Mouse (Mus musculus) adrenal gland, postnatal 36 days (tissue): Measurements from ENCODE around the gene Serpina1d. TPM values are rescaled to one million over a fixed set of nuclear protein-coding genes. Genes with fewer than 3 reads are reported as not detected.
"Not testable (repeated sequence)": the region's sequence is repeated elsewhere in the genome, so short reads cannot be mapped to it uniquely, and the experiment has no call there.

ENCODE experiments used
- DNase-seq, 2 experiments: peaks; one replicate each; pipeline ENCODE4 v3.0.0; 2021; ENCODE audit warnings: mixed read lengths in 1 of 2
- long read RNA-seq, 2 experiments: library from polyadenylated mRNA; stranded (forward); transcript quantifications; one replicate each; pipeline ENCODE4 v2.0.0; 2021; ENCODE audit warnings: borderline sequencing depth in 2 of 2
- total RNA-seq, 2 experiments: library from RNA; stranded (reverse); gene quantifications; 2 replicates each; pipeline ENCODE4 v1.2.3; 2021

Serpina1d gene
- 1 to 10 TPM in 1 of 2 experiments, not detected in 1; 2.7 TPM for total RNA-seq
- long read RNA-seq, experiment 1, partial matches to known transcripts = 0 of 1 reads
- long read RNA-seq, experiment 1, other reads (novel, unspliced or antisense) = 0 of 1 reads
- long read RNA-seq, experiment 2, transcript Serpina1d-201 (5 exons, 1,394 nt) = major isoform, 6 of 9 reads
- long read RNA-seq, experiment 2, partial matches to known transcripts = 2 of 9 reads
- long read RNA-seq, experiment 2, other reads (novel, unspliced or antisense) = 1 of 9 reads

GRCm38 (mm10) chr12:103773246-103773851, at the start of gene Serpina1d:
Gene Serpina1d, minus strand, starts transcription at chr12:103773592.
- DNase-seq = not testable (repeated sequence)

GRCm38 (mm10) chr12:103770597-103770996, 2.8 kb downstream of the Serpina1d start:
- DNase-seq = peak in 1 of 2 experiments; percentile 15

- not testable (repeated sequence) for DNase-seq
Observed at GRCm38 (mm10) chr12:103763083-103763482, 10.3 kb downstream of the Serpina1d start.

- DNase-seq = not testable (repeated sequence)
Observed at GRCm38 (mm10) chr12:103760316-103760715, 13.1 kb downstream of the Serpina1d start.

GRCm38 (mm10) chr12:103745957-103746356, 27.4 kb downstream of the Serpina1d start:
- not testable (repeated sequence) for DNase-seq

- DNase-seq = not testable (repeated sequence)
Observed at GRCm38 (mm10) chr12:103737791-103738580, 35.4 kb downstream of the Serpina1d start.

- DNase-seq = not testable (repeated sequence)
Observed at GRCm38 (mm10) chr12:103735566-103735965, 37.8 kb downstream of the Serpina1d start.

GRCm38 (mm10) chr12:103735101-103735500, 38.3 kb downstream of the Serpina1d start:
- DNase-seq = peak in 1 of 2 experiments; percentile 12

Other genes with a start within 250 kb of the Serpina1d start
- gene Ppp4r4, start 241.3 kb downstream of the Serpina1d start, total RNA-seq = 1 to 10 TPM; 4.0 to 4.4 TPM
- under 1 TPM; 0.36 to 0.46 TPM for gene Serpina10, start 142.1 kb downstream of the Serpina1d start, total RNA-seq
- gene Serpina6, start 116.4 kb downstream of the Serpina1d start, total RNA-seq = 1 to 10 TPM in 1 of 2 experiments, under 1 TPM in 1; 0.63 to 3.9 TPM
- gene Serpina16, start 97.5 kb downstream of the Serpina1d start, total RNA-seq = not detected
- not detected for gene Serpina1f, start 78.1 kb downstream of the Serpina1d start, total RNA-seq
- gene Serpina1b, start 56.8 kb upstream of the Serpina1d start, total RNA-seq = 1 to 10 TPM in 1 of 2 experiments, not detected in 1; 5.0 TPM
- gene Serpina1a, start 90.0 kb upstream of the Serpina1d start, total RNA-seq = 1 to 10 TPM in 1 of 2 experiments, not detected in 1; 4.3 TPM
- 1 to 10 TPM in 1 of 2 experiments, not detected in 1; 2.5 TPM for gene Serpina1c, start 131.3 kb upstream of the Serpina1d start, total RNA-seq
- gene Serpina1e, start 185.4 kb upstream of the Serpina1d start, total RNA-seq = 1 to 10 TPM in 1 of 2 experiments, under 1 TPM in 1; 0.23 to 8.7 TPM
- not detected for gene Serpina11, start 216.4 kb upstream of the Serpina1d start, total RNA-seq
- gene Serpina9, start 240.2 kb upstream of the Serpina1d start, total RNA-seq = not detected